Mouse (Mus musculus): ENCODE results near the gene Rack1.

GRCm38 (mm10) chr11:48789215-48789614 is 10.9 kb upstream of the Rack1 start:
- TF ChIP-seq CTCF (IDR thresholded peaks at IDR 0.05; ENCODE audit: insufficient read depth, low read length) (no peak), POLR2A (IDR thresholded peaks at IDR 0.05; ENCODE audit: borderline replicate concordance, extremely low read depth, low read depth, low read length) (no peak)
